Mouse (Mus musculus): ENCODE results near the gene Pim3.

DNA sequence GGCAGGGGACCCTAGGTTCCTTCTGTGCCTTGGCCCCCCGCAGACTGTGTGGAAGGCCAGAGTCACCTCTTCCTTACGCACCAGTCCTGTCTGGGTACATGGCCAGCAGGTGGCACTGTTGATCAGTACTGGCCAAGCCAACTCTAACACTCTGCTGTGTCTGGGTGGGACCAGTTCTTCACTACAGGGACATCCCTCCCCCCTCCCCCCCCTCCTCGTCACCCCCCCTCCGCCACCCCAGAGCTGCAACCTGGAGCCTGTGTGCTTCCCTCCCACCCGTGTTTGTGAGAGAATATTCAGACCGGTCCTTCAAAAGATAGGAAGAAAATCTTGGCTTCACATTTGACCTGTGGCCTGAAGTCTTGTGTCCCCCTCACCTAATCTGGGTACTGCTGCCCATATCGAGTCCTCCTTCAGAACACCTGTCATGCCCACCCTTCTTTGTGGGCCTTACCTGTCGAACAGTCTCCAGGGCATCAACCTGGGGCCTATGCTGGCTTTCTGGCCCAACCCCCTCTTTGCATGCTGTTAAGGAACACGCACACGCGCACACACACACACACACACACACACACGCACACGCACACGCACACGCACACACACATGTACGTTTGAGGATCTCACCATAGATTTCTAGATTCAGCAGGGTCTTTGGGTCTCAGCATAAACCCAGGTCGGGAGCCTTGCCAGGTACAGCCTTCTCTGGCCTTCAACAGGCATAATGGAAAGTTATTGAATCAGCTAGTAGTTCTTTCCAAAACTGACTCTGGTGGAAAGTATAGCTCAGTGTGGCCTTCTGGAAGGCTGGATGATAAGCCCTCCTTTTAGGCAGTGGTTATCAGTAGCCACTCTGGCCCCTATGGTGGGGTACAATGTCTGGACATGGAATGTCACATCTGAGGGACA lies 32.9 kb upstream of the Pim3 start:
- peak; percentile 91 for TF ChIP-seq CTCF (IDR thresholded peaks at IDR 0.05; ENCODE audit: low read depth)
- no peak for TF ChIP-seq EP300 (IDR thresholded peaks at IDR 0.05; ENCODE audit: low read depth)
